Mouse (Mus musculus) embryonic fibroblast, embryonic 13.5 days (primary cell): ENCODE data around the gene Arfip1.

Source experiments
- CTCF ChIP-seq: IDR thresholded peaks from 2 replicates; pipeline ENCODE4 v1.5.1; 2011; ENCODE audit warnings: mild to moderate bottlenecking, control low read depth, low read length, moderate library complexity, borderline replicate concordance; ENCODE audit not compliant: insufficient read depth
- POLR2A ChIP-seq: IDR thresholded peaks from 2 replicates; pipeline ENCODE4 v1.6.1; 2011; ENCODE audit warnings: low read depth, mild to moderate bottlenecking, control low read depth, low read length, moderate library complexity

GRCm38 (mm10) chr3:84460499-84460898, 121.9 kb downstream of the Arfip1 start:
- TF ChIP-seq CTCF, result no peak
- TF ChIP-seq POLR2A, result no peak
